Mouse (Mus musculus) kidney, postnatal 0 days (tissue): ENCODE data around the gene Tppp2. TPM values are rescaled to one million over a fixed set of nuclear protein-coding genes. Genes with fewer than 3 reads are reported as not detected.

Source experiments
- ATAC-seq: fragments of 200-750 bp; cut with Nextera tagmentation; replicated peaks from 2 replicates; pipeline ENCODE4 v1.8.0; 2017; ENCODE audit warnings: low read depth, moderate number of reproducible peaks, moderate TSS enrichment, moderate library complexity; ENCODE audit not compliant: low FRiP score
- DNase-seq: peaks from one replicate; pipeline ENCODE4 v3.0.0-alpha.2; 2016; ENCODE audit warnings: low spot score
- H3K27ac ChIP-seq: fragments of 300-500 bp; sonication (generic); 2 replicates; pipeline ENCODE4 v1.5.1; 2014; ENCODE audit warnings: mild to moderate bottlenecking
- H3K27me3 ChIP-seq: fragments of 300-500 bp; sonication (generic); 2 replicates; pipeline ENCODE4 v1.6.1; 2014; ENCODE audit warnings: low read length, mixed read lengths; ENCODE audit not compliant: insufficient read depth
- H3K36me3 ChIP-seq: fragments of 300-500 bp; sonication (generic); 2 replicates; pipeline ENCODE4 v1.6.1; 2014; ENCODE audit warnings: low read length, mixed read lengths; ENCODE audit not compliant: insufficient read depth
- H3K4me1 ChIP-seq: fragments of 300-500 bp; sonication (generic); replicated peaks from 2 replicates; pipeline ENCODE4 v1.6.1; 2014; ENCODE audit warnings: antibody characterized with exemption, low read length, mixed read lengths; ENCODE audit not compliant: insufficient read depth
- H3K4me2 ChIP-seq: fragments of 300-500 bp; sonication (generic); 2 replicates; pipeline ENCODE4 v1.6.1; 2014; ENCODE audit warnings: mild to moderate bottlenecking, low read length, moderate library complexity, mixed read lengths
- H3K4me3 ChIP-seq: fragments of 300-500 bp; sonication (generic); replicated peaks from 2 replicates; pipeline ENCODE4 v1.5.1; 2014; ENCODE audit warnings: low read depth, low read length
- H3K9ac ChIP-seq: fragments of 300-500 bp; sonication (generic); 2 replicates; pipeline ENCODE4 v1.6.1; 2014; ENCODE audit warnings: low read depth, low read length
- H3K9me3 ChIP-seq: fragments of 300-500 bp; sonication (generic); replicated peaks from 2 replicates; pipeline ENCODE4 v1.6.1; 2016; ENCODE audit warnings: low read length, inconsistent platforms, mixed read lengths
- CTCF ChIP-seq: IDR thresholded peaks from 2 replicates; pipeline ENCODE4 v1.5.1; 2016; ENCODE audit warnings: antibody characterized with exemption, low read depth, mild to moderate bottlenecking, moderate library complexity
- WGBS: fragments of 180-500 bp; shearing (Covaris S2); extraction: QIAGEN DNeasy Blood & Tissue Kit; methylation state at CpG from one replicate; pipeline ENCODE4 v1.1.7; 2014; 5-methylcytosine and 5-hydroxymethylcytosine counted together
- polyA plus RNA-seq: library from polyadenylated mRNA; unstranded; fragments of >200 nt; fragmentation: Nextera tagmentation; extraction: Ambion mirVana; gene quantifications from 2 replicates; pipeline ENCODE4 v1.2.1, GENCODE M21; 2015

Tppp2 gene
- polyA plus RNA-seq, 1 experiment from 2014 or later: not detected

GRCm38 (mm10) chr14:51915030-51915429 lies 3.2 kb upstream of the Tppp2 start:
- Histone ChIP-seq H3K4me2 (no peak overlapping the region), H3K27ac (peak overlapping the region; percentile 57), H3K27me3 (no peaks in the 10 kb centered on the region), H3K9ac (no peak overlapping the region), H3K4me3 (no peak overlapping the region), H3K9me3 (no peaks in the 10 kb centered on the region), H3K36me3 (no peaks in the 10 kb centered on the region), H3K4me1 (0 out of 2 replicates have a peak, but pooled peaks cover 11% of the 10 kb centered on the region)
- DNase-seq (peak; percentile 57), ATAC-seq (no peak)
- no peak for TF ChIP-seq CTCF
- 2% methylated on average over 3 of the region's 3 CpGs for WGBS

GRCm38 (mm10) chr14:51916539-51916938 lies 1.7 kb upstream of the Tppp2 start:
- Histone ChIP-seq H3K9me3 (no peaks in the 10 kb centered on the region), H3K27ac (no peak overlapping the region), H3K27me3 (no peaks in the 10 kb centered on the region), H3K4me3 (no peak overlapping the region), H3K36me3 (no peaks in the 10 kb centered on the region), H3K9ac (no peak overlapping the region), H3K4me1 (0 out of 2 replicates have a peak, but pooled peaks cover 11% of the 10 kb centered on the region), H3K4me2 (no peak overlapping the region)
- WGBS: 92% methylated on average over 4 of the region's 4 CpGs
- no peak for ATAC-seq
- no peak for DNase-seq
- TF ChIP-seq CTCF: no peak

- Histone ChIP-seq H3K9me3 (no peaks in the 10 kb centered on the region), H3K27ac (no peak overlapping the region), H3K27me3 (no peaks in the 10 kb centered on the region), H3K4me3 (no peak overlapping the region), H3K9ac (no peak overlapping the region), H3K4me1 (0 out of 2 replicates have a peak, but pooled peaks cover 5% of the 10 kb centered on the region), H3K4me2 (no peak overlapping the region), H3K36me3 (no peaks in the 10 kb centered on the region)
- no peak for TF ChIP-seq CTCF
- 81% methylated on average over 4 of the region's 4 CpGs for WGBS
- no peak for DNase-seq
- ATAC-seq: no peak
These were observed 741 bp downstream of the Tppp2 start for GRCm38 (mm10) chr14:51918966-51919365.

- H3K4me2 ChIP-seq: no peak overlapping the region
- DNase-seq (no peak), ATAC-seq (no peak)
- TF ChIP-seq CTCF: no peak
- no peaks in the 10 kb centered on the region for H3K4me1 ChIP-seq
- H3K36me3 ChIP-seq: no peaks in the 10 kb centered on the region
- H3K4me3 ChIP-seq: no peak overlapping the region
- no peaks in the 10 kb centered on the region for H3K9me3 ChIP-seq
- WGBS: 67% methylated on average over 16 of the region's 16 CpGs
- H3K27me3 ChIP-seq: no peaks in the 10 kb centered on the region
- H3K27ac ChIP-seq: no peak overlapping the region
- H3K9ac ChIP-seq: no peak overlapping the region
These were observed 3.7 kb downstream of the Tppp2 start for GRCm38 (mm10) chr14:51921759-51922570.

- DNase-seq (no peak), ATAC-seq (no peak)
- no peaks in the 10 kb centered on the region for H3K36me3 ChIP-seq
- no peak within 1 kb of the TSS for H3K9ac ChIP-seq
- no peaks in the 10 kb centered on the region for H3K4me1 ChIP-seq
- H3K27ac ChIP-seq: no peak within 1 kb of the TSS
- TF ChIP-seq CTCF: no peak
- 84% methylated on average over 7 of the region's 7 CpGs for WGBS
- H3K27me3 ChIP-seq: no peaks in the 10 kb centered on the region
- no peak within 1 kb of the TSS for H3K4me3 ChIP-seq
- no peak within 1 kb of the TSS for H3K4me2 ChIP-seq
- no peaks in the 10 kb centered on the region for H3K9me3 ChIP-seq
These were observed 4.3 kb downstream of the Tppp2 start, which contains the start of gene Rnase13 for GRCm38 (mm10) chr14:51922571-51922865. TSS of gene Rnase13 (minus strand) at chr14:51922773.

GRCm38 (mm10) chr14:51922910-51923309 lies 4.7 kb downstream of the Tppp2 start:
- H3K4me3 ChIP-seq: no peak overlapping the region
- no peak for DNase-seq
- no peak overlapping the region for H3K4me2 ChIP-seq
- no peaks in the 10 kb centered on the region for H3K36me3 ChIP-seq
- no peak for ATAC-seq
- H3K27ac ChIP-seq: no peak overlapping the region
- 80% methylated on average over 2 of the region's 2 CpGs for WGBS
- H3K9ac ChIP-seq: no peak overlapping the region
- no peaks in the 10 kb centered on the region for H3K9me3 ChIP-seq
- H3K27me3 ChIP-seq: no peaks in the 10 kb centered on the region
- H3K4me1 ChIP-seq: no peaks in the 10 kb centered on the region
- no peak for TF ChIP-seq CTCF
